Mouse (Mus musculus) ES-E14 (cell line): ENCODE measurements around the gene Arl6ip1.

Experiments used
- HCFC1 ChIP-seq: IDR thresholded peaks from 2 replicates; pipeline ENCODE4 v1.6.1; 2012; ENCODE audit warnings: low read length, inconsistent platforms, borderline replicate concordance; ENCODE audit not compliant: insufficient read depth
- MAFK ChIP-seq: IDR thresholded peaks from 2 replicates; pipeline ENCODE4 v1.6.1; 2014; ENCODE audit warnings: mild to moderate bottlenecking, low read depth, low read length, inconsistent platforms; ENCODE audit not compliant: insufficient read depth
- ZC3H11A ChIP-seq: IDR thresholded peaks from 2 replicates; pipeline ENCODE4 v1.6.1; 2012; ENCODE audit warnings: low read depth, mild to moderate bottlenecking, inconsistent platforms, low read length, borderline replicate concordance
- ZNF384 ChIP-seq: IDR thresholded peaks from 2 replicates; pipeline ENCODE4 v1.6.1; 2012; ENCODE audit warnings: low read depth, low read length, inconsistent platforms

- TF ChIP-seq ZC3H11A (peak; percentile 8; the same call in 1 of the 2 replicates), ZNF384 (no peak), HCFC1 (0 out of 2 replicates have a peak, but pooled peaks have one; percentile 27), MAFK (no peak)
Measured at GRCm38 (mm10) chr7:118129430-118130041, at the start of gene Arl6ip1.
